Mouse (Mus musculus) splenic B cell, adult 2 months (primary cell): ENCODE data around the gene Selplg.
"Not testable (repeated sequence)": the region's sequence is repeated elsewhere in the genome, so short reads cannot be mapped to it uniquely, and the experiment has no call there.

ENCODE experiments used
- DNase-seq: peaks from one replicate; pipeline ENCODE4 v3.0.0-alpha.2; 2011; ENCODE audit warnings: low read depth, low spot score
- H3K27me3 ChIP-seq: 2 replicates; pipeline ENCODE4 v1.6.1; 2012; ENCODE audit warnings: mild to moderate bottlenecking, low read length, moderate library complexity, mixed read lengths; ENCODE audit not compliant: control insufficient read depth, poor library complexity, insufficient read depth, severe bottlenecking
- H3K36me3 ChIP-seq: 2 replicates; pipeline ENCODE4 v1.6.1; 2012; ENCODE audit warnings: mild to moderate bottlenecking, low read length, moderate library complexity, mixed read lengths; ENCODE audit not compliant: control insufficient read depth, poor library complexity, insufficient read depth, severe bottlenecking

The Selplg gene

DNA sequence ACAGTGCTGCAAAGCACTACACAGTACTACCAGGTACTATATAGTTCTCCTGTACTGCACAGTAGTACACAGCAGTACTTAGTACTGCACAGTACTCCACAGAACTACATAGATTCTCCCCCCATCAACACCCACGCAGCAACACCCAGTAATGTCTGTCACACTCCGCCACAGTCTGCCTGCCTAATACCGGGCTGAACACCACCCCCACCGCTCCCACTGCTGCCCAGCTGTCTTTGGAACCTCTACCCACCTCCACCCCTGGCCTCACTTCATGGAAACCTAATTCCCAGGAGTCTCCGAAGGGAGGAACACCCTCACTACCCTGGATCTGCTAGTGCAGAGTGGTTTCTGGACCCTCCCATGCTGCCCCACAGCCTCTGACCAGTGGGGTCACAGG is 51.7 kb downstream of the Selplg start:
- Histone ChIP-seq H3K27me3 (no peaks in the 10 kb centered on the region), H3K36me3 (no peaks in the 10 kb centered on the region)
- no peak for DNase-seq

DNA sequence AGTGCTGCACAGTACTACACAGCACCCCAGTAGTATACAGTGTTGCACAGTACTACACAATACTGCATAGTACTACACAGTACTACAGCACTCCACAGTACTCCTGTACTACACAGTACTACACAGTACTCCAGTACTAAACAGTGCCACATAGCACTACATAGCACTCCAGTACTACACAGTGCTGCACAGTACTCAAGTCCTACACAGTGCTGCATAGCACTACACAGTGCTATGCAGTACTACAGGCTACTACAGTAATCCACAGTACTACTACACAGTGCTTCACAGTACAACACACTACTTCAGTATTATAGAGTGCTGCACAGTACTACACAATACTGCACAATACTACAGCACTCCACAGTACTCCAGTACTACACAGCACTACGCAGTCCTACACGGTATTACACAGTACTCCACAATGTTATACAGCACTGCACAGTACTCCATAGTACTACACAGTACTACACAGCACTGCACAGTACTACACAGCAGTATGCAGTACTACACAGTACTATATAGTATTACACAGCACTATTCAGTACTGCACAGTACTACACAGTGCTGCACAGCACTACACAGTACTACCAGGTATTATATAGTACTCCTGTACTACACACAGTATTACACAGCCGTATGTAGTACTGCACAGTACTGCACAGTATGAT is 52.2 kb downstream of the Selplg start:
- Histone ChIP-seq H3K36me3 (no peaks in the 10 kb centered on the region), H3K27me3 (no peaks in the 10 kb centered on the region)
- no peak for DNase-seq

GRCm38 (mm10) chr5:113779569-113779968 is 52.9 kb downstream of the Selplg start:
- no peaks in the 10 kb centered on the region for H3K27me3 ChIP-seq
- peaks cover 3% of the 10 kb centered on the region; the same call in 1 of the 2 replicates for H3K36me3 ChIP-seq
- DNase-seq: no peak

- DNase-seq: peak; percentile 33
- not testable (repeated sequence) for H3K36me3 ChIP-seq, H3K27me3 ChIP-seq
Observed at GRCm38 (mm10) chr5:113777728-113778127, 54.7 kb downstream of the Selplg start.

DNA sequence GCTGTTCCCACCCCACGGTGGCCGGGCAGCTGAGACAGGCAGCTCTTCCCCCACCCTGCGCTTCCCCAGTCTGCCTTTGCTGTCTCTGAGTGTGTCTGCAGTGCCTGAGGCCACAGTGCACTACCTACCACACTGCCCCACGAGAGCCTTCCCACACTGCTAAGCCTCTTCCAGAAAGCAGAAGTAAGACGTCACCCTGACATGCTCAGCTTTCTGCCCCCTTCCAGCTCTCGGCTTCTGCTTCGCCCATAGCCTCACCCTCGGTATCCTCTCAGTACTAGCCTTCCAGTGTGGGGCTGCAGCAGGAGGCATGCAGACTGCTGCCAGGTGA is 55.6 kb downstream of the Selplg start:
- H3K36me3 ChIP-seq: peaks cover 6% of the 10 kb centered on the region
- DNase-seq: peak; percentile 87
- no peaks in the 10 kb centered on the region for H3K27me3 ChIP-seq

- Histone ChIP-seq H3K36me3 (peaks cover 6% of the 10 kb centered on the region), H3K27me3 (no peaks in the 10 kb centered on the region)
- peak; percentile 59 for DNase-seq
Observed at GRCm38 (mm10) chr5:113776128-113776895, 56.1 kb downstream of the Selplg start.

DNA sequence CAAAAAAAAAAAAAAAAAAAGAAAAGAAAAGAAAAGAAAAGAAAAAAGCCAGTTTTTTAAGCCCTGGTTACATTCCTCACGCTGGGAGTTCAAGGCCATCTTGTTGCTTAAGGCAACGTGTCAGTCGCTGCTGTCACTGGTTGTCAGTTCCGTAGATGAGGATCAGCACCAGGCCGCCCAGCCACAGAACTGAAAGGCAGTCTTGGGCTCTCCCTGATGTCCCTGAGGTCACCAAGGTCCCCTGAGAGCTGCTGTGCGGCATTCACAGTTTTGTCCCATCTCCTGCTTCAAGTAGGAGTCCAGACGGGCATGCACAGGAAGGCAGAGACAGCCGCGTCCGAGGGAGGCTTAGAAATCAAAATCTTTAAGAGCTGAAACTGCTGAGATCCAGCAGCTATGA is 56.9 kb downstream of the Selplg start:
- peaks cover 6% of the 10 kb centered on the region for H3K36me3 ChIP-seq
- H3K27me3 ChIP-seq: no peaks in the 10 kb centered on the region
- peak; percentile 11 for DNase-seq

GRCm38 (mm10) chr5:113773664-113774063 is 58.8 kb downstream of the Selplg start:
- peak; percentile 93 for DNase-seq
- no peaks in the 10 kb centered on the region for H3K27me3 ChIP-seq

DNA sequence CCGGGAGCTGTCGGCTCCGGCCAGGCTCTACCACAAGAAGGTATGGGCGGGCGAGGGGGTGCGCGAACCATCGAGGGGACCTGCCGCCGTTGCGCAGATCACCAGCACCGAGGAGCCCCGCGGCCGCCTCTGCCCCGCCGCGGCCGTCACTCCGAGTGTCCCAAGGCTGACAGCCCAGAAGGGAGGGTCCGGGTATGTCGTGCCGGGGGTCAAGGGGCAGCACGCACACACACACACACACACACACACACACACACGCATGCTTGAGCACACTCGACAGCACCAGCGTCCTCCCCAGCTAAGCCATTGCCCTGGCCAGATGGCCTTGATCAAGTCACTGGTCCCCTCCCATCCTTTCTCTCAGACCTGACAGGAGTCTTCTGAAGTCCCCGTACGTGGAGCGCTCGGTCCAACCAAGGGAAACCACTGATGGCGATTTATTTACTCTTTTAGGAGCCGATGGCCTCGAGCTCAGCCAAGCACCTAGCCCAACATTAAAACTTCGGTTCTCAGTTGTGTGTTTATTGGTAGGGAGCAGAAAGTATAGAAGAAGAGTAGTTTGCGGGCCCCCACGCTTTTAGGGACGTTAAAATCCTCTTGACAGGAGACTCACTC is 59.4 kb downstream of the Selplg start:
- H3K36me3 ChIP-seq: peaks cover 6% of the 10 kb centered on the region
- DNase-seq: no peak
- no peaks in the 10 kb centered on the region for H3K27me3 ChIP-seq

More at GRCm38 (mm10) chr5:113773664-113774063, 58.8 kb downstream of the Selplg start:
- H3K36me3 ChIP-seq: peaks cover 6% of the 10 kb centered on the region

- peak; percentile 98 for DNase-seq
- H3K27me3 ChIP-seq: no peaks in the 10 kb centered on the region
- peaks cover 6% of the 10 kb centered on the region for H3K36me3 ChIP-seq
Observed at GRCm38 (mm10) chr5:113772450-113772895, 60.0 kb downstream of the Selplg start, which contains the start of the genes Sart3 and Iscu. TSS of gene Sart3 (minus strand) at chr5:113772510. TSS of gene Iscu (plus strand) at chr5:113772748.

DNA sequence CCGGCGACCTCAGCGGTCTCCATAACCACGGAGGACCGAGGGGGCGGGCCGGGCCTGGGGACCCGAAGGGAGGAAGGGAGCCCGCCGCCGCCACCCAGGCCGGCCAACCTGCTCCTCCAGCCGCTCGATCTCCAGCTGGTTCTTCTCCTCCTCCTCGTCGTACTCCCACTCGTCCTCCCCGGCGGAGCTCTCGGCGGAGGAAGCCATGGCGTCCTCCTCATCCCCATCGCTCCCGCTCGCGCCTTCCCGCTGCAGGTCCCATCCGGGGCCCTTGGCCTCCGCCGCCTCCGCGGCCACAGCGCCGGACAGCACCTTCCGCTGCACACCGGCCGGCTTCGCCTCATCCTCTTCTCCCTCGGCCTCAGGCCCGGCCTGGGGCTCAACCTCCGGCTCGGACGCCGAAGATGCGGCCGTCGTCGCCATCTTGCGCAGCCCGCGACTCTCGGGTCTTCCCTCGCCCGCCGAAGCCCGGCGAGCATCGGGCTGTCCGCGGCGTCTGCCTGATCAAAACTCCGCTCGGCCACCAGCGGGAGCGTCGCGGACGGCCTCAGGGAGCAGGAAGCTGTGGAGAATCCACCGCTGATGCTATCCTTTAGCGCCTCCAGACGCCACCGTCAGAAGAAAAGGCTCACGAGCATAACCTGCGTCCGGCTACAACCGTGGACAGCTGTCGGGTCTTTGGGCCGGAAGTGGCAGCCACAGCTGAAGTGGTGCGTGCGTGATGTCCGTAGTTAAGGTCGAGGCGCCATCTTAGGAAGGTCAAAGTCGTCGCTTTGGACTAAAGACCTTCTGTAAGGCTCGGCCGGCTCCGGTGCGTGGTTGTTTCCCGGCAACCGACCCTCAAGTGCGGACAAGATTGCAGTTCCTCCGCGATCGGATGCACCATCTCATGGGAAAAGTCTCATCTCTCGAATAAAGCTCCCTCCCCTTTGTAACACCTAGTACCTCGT is 61.0 kb downstream of the Selplg start:
- peak; percentile 94 for DNase-seq
- H3K27me3 ChIP-seq: no peaks in the 10 kb centered on the region
- peaks cover 6% of the 10 kb centered on the region for H3K36me3 ChIP-seq

DNA sequence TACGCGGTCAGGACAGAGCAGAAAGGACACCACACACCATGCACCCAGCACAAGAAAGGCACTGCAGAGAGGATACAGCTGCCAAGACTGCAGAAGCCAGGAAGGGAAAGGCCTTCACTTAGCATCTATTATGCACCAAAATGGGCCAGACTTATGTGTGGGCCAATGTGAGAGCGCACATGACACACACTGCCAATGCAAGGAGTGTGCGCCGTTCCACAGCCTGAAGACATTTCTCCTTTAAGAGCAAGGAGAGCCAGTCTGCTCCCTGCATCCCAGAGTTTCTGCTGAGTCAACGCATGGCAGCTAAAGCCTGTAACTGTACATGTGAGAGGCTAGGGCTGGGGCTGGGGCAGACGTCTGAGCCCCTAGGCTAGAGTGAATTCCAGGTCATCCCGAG is 63.6 kb downstream of the Selplg start:
- no peak for DNase-seq
- Histone ChIP-seq H3K36me3 (no peaks in the 10 kb centered on the region), H3K27me3 (no peaks in the 10 kb centered on the region)
